Mouse (Mus musculus): ENCODE results near the gene Klk4. TPM values are rescaled to one million over a fixed set of nuclear protein-coding genes. Genes with fewer than 3 reads are reported as not detected.

Gene Klk4
- polyA plus RNA-seq (2021; fragmentation: Nextera tagmentation): not detected in 2 replicates
- long read RNA-seq, experiment 1: 0 reads
- long read RNA-seq, experiment 2: 0 reads

GRCm38 (mm10) chr7:43880912-43881311, at the start of gene Klk4:
Gene Klk4, plus strand, starts transcription at chr7:43881160.

GRCm38 (mm10) chr7:43841701-43842100, 39.3 kb upstream of the Klk4 start, which contains the start of gene Klk5:
Gene Klk5, plus strand, starts transcription at chr7:43841971.

GRCm38 (mm10) chr7:43933440-43933839, 52.5 kb downstream of the Klk4 start, which contains the start of gene Klk15:
Gene Klk15, plus strand, starts transcription at chr7:43933740.

Other genes with a start within 250 kb of the Klk4 start
- not detected in 2 replicates for gene Ceacam18, start 246.5 kb upstream of the Klk4 start, polyA plus RNA-seq (2021; fragmentation: Nextera tagmentation)
- 0.54 and 0.59 TPM in 2 replicates for gene Siglece, start 221.0 kb upstream of the Klk4 start, polyA plus RNA-seq (2021; fragmentation: Nextera tagmentation)
- 5.3 and 6.3 TPM in 2 replicates for gene Ctu1, start 209.1 kb upstream of the Klk4 start, polyA plus RNA-seq (2021; fragmentation: Nextera tagmentation)
- gene Klk14, start 190.7 kb upstream of the Klk4 start, polyA plus RNA-seq (2021; fragmentation: Nextera tagmentation): not detected in 2 replicates
- not detected in 2 replicates for gene Klk13, start 168.6 kb upstream of the Klk4 start, polyA plus RNA-seq (2021; fragmentation: Nextera tagmentation)
- gene Klk12, start 112.3 kb upstream of the Klk4 start, polyA plus RNA-seq (2021; fragmentation: Nextera tagmentation): not detected in 2 replicates
- gene Klk11, start 106.6 kb upstream of the Klk4 start, polyA plus RNA-seq (2021; fragmentation: Nextera tagmentation): not detected in 2 replicates
- 0.15 and 0.34 TPM in 2 replicates for gene Klk10, start 100.1 kb upstream of the Klk4 start, polyA plus RNA-seq (2021; fragmentation: Nextera tagmentation)
- gene Klk9, start 89.3 kb upstream of the Klk4 start, polyA plus RNA-seq (2021; fragmentation: Nextera tagmentation): not detected in 2 replicates
- 9.7 and 10.3 TPM in 2 replicates for gene Klk8, start 83.6 kb upstream of the Klk4 start, polyA plus RNA-seq (2021; fragmentation: Nextera tagmentation)
- not detected in 2 replicates for gene Klk7, start 69.9 kb upstream of the Klk4 start, polyA plus RNA-seq (2021; fragmentation: Nextera tagmentation)
- gene Klk6, start 56.7 kb upstream of the Klk4 start, polyA plus RNA-seq (2021; fragmentation: Nextera tagmentation): 7.3 and 12.8 TPM in 2 replicates
- gene Klk5, start 39.2 kb upstream of the Klk4 start, polyA plus RNA-seq (2021; fragmentation: Nextera tagmentation): not detected in 2 replicates
- not detected in 2 replicates for gene Klk15, start 52.6 kb downstream of the Klk4 start, polyA plus RNA-seq (2021; fragmentation: Nextera tagmentation)
- not detected in 2 replicates for gene Klk1b8, start 69.5 kb downstream of the Klk4 start, polyA plus RNA-seq (2021; fragmentation: Nextera tagmentation)
- not detected in 2 replicates for gene Klk1b1, start 85.6 kb downstream of the Klk4 start, polyA plus RNA-seq (2021; fragmentation: Nextera tagmentation)
- gene Klk1b9, start 94.9 kb downstream of the Klk4 start, polyA plus RNA-seq (2021; fragmentation: Nextera tagmentation): not detected in 2 replicates
- gene Klk1b11, start 114.7 kb downstream of the Klk4 start, polyA plus RNA-seq (2021; fragmentation: Nextera tagmentation): not detected in 2 replicates
- gene Klk1b26, start 131.0 kb downstream of the Klk4 start, polyA plus RNA-seq (2021; fragmentation: Nextera tagmentation): not detected in 2 replicates
- not detected in 2 replicates for gene Klk1b27, start 171.1 kb downstream of the Klk4 start, polyA plus RNA-seq (2021; fragmentation: Nextera tagmentation)
- gene Klk1b21, start 221.2 kb downstream of the Klk4 start, polyA plus RNA-seq (2021; fragmentation: Nextera tagmentation): not detected in 2 replicates
- gene Klk1b22, start 231.5 kb downstream of the Klk4 start, polyA plus RNA-seq (2021; fragmentation: Nextera tagmentation): not detected in 2 replicates